Mouse (Mus musculus) liver, embryonic 12.5 days (tissue): ENCODE measurements around the gene Actg2. TPM values are rescaled to one million over a fixed set of nuclear protein-coding genes. Genes with fewer than 3 reads are reported as not detected.

Experiments used
- ATAC-seq: fragments of 200-750 bp; cut with Nextera tagmentation; 2 replicates; pipeline ENCODE4 v1.8.0; 2017; ENCODE audit warnings: moderate number of reproducible peaks, mild to moderate bottlenecking, moderate library complexity
- H3K27ac ChIP-seq: fragments of 300-500 bp; sonication (generic); 2 replicates; pipeline ENCODE4 v1.5.1; 2016; ENCODE audit warnings: mild to moderate bottlenecking
- H3K27me3 ChIP-seq: fragments of 300-500 bp; sonication (generic); replicated peaks from 2 replicates; pipeline ENCODE4 v1.6.1; 2016; ENCODE audit warnings: mild to moderate bottlenecking, moderate library complexity
- H3K36me3 ChIP-seq: fragments of 300-500 bp; sonication (generic); 2 replicates; pipeline ENCODE4 v1.6.1; 2016; ENCODE audit warnings: mild to moderate bottlenecking, moderate library complexity
- H3K4me1 ChIP-seq: fragments of 300-500 bp; sonication (generic); 2 replicates; pipeline ENCODE4 v1.6.1; 2016
- H3K4me2 ChIP-seq: fragments of 300-500 bp; sonication (generic); 2 replicates; pipeline ENCODE4 v1.6.1; 2016; ENCODE audit warnings: mild to moderate bottlenecking, moderate library complexity
- H3K4me3 ChIP-seq: fragments of 300-500 bp; sonication (generic); 2 replicates; pipeline ENCODE4 v1.5.1; 2016; ENCODE audit warnings: mild to moderate bottlenecking, moderate library complexity
- H3K9ac ChIP-seq: fragments of 300-500 bp; sonication (generic); 2 replicates; pipeline ENCODE4 v1.6.1; 2016; ENCODE audit warnings: mild to moderate bottlenecking, moderate library complexity
- H3K9me3 ChIP-seq: fragments of 300-500 bp; sonication (generic); replicated peaks from 2 replicates; pipeline ENCODE4 v1.6.1; 2016; ENCODE audit warnings: mild to moderate bottlenecking, moderate library complexity
- WGBS: fragments of 180-500 bp; shearing (Covaris S2); methylation state at CpG from one replicate; pipeline ENCODE4 v1.1.7; 2016; ENCODE audit not compliant: insufficient replicate concordance; 5-methylcytosine and 5-hydroxymethylcytosine counted together
- polyA plus RNA-seq: library from polyadenylated mRNA; unstranded; fragments of >200 nt; fragmentation: Nextera tagmentation; extraction: Ambion mirVana; gene quantifications from 2 replicates; pipeline ENCODE4 v1.2.1, GENCODE M21; 2016

Gene Actg2
- polyA plus RNA-seq, 1 experiment from 2014 or later: 5.7 TPM

GRCm38 (mm10) chr6:83490622-83491021 lies 45.4 kb downstream of the Actg2 start:
- Histone ChIP-seq H3K4me2 (no peak overlapping the region), H3K9me3 (no peaks in the 10 kb centered on the region), H3K9ac (no peak overlapping the region), H3K27me3 (no peaks in the 10 kb centered on the region), H3K4me1 (no peaks in the 10 kb centered on the region), H3K4me3 (no peak overlapping the region), H3K27ac (no peak overlapping the region), H3K36me3 (peaks cover 74% of the 10 kb centered on the region)
- ATAC-seq: no peak
- 28% methylated on average over 4 of the region's 4 CpGs for WGBS

- no peaks in the 10 kb centered on the region for H3K4me1 ChIP-seq
- no peak overlapping the region for H3K9ac ChIP-seq
- H3K9me3 ChIP-seq: no peaks in the 10 kb centered on the region
- ATAC-seq: no peak
- no peaks in the 10 kb centered on the region for H3K27me3 ChIP-seq
- H3K4me2 ChIP-seq: no peak overlapping the region
- H3K27ac ChIP-seq: no peak overlapping the region
- H3K4me3 ChIP-seq: no peak overlapping the region
- 76% methylated on average over 5 of the region's 5 CpGs for WGBS
- peaks cover 75% of the 10 kb centered on the region for H3K36me3 ChIP-seq
Observed at GRCm38 (mm10) chr6:83488200-83488599, 47.9 kb downstream of the Actg2 start.

GRCm38 (mm10) chr6:83487298-83487697 lies 48.8 kb downstream of the Actg2 start:
- 65% methylated on average over 4 of the region's 4 CpGs for WGBS
- Histone ChIP-seq H3K9me3 (no peaks in the 10 kb centered on the region), H3K4me2 (no peak overlapping the region), H3K4me3 (no peak overlapping the region), H3K27me3 (no peaks in the 10 kb centered on the region), H3K36me3 (peaks cover 78% of the 10 kb centered on the region), H3K27ac (no peak overlapping the region), H3K4me1 (0 out of 2 replicates have a peak, but pooled peaks cover 5% of the 10 kb centered on the region), H3K9ac (no peak overlapping the region)
- 0 out of 2 replicates have a peak, but pooled peaks have one; percentile 27 for ATAC-seq

GRCm38 (mm10) chr6:83485854-83486253 lies 50.2 kb downstream of the Actg2 start:
- H3K4me2 ChIP-seq: no peak overlapping the region
- peaks cover 88% of the 10 kb centered on the region for H3K36me3 ChIP-seq
- ATAC-seq: no peak
- 74% methylated on average over 4 of the region's 4 CpGs for WGBS
- no peaks in the 10 kb centered on the region for H3K27me3 ChIP-seq
- no peak overlapping the region for H3K9ac ChIP-seq
- H3K4me1 ChIP-seq: 0 out of 2 replicates have a peak, but pooled peaks cover 5% of the 10 kb centered on the region
- no peak overlapping the region for H3K4me3 ChIP-seq
- H3K9me3 ChIP-seq: no peaks in the 10 kb centered on the region
- no peak overlapping the region for H3K27ac ChIP-seq

GRCm38 (mm10) chr6:83483776-83484175 lies 52.3 kb downstream of the Actg2 start:
- Histone ChIP-seq H3K4me3 (no peak overlapping the region), H3K4me1 (0 out of 2 replicates have a peak, but pooled peaks cover 5% of the 10 kb centered on the region), H3K4me2 (no peak overlapping the region), H3K9me3 (no peaks in the 10 kb centered on the region), H3K27me3 (no peaks in the 10 kb centered on the region), H3K27ac (no peak overlapping the region), H3K9ac (no peak overlapping the region), H3K36me3 (peaks cover 86% of the 10 kb centered on the region)
- ATAC-seq: no peak
- 87% methylated on average over 7 of the region's 7 CpGs for WGBS

- 0 out of 2 replicates have a peak, but pooled peaks cover 5% of the 10 kb centered on the region for H3K4me1 ChIP-seq
- ATAC-seq: no peak
- H3K36me3 ChIP-seq: peaks cover 79% of the 10 kb centered on the region
- no peak overlapping the region for H3K27ac ChIP-seq
- no peak overlapping the region for H3K9ac ChIP-seq
- WGBS: 31% methylated on average over 10 of the region's 10 CpGs
- H3K9me3 ChIP-seq: no peaks in the 10 kb centered on the region
- H3K4me2 ChIP-seq: no peak overlapping the region
- H3K4me3 ChIP-seq: no peak overlapping the region
- H3K27me3 ChIP-seq: no peaks in the 10 kb centered on the region
Observed at GRCm38 (mm10) chr6:83482418-83483085, 53.5 kb downstream of the Actg2 start.

GRCm38 (mm10) chr6:83480019-83480655 lies 55.9 kb downstream of the Actg2 start:
- ATAC-seq: no peak
- no peak overlapping the region for H3K27ac ChIP-seq
- WGBS: 78% methylated on average over 6 of the region's 6 CpGs
- no peaks in the 10 kb centered on the region for H3K27me3 ChIP-seq
- H3K4me1 ChIP-seq: peaks cover 5% of the 10 kb centered on the region; the same call in 1 of the 2 replicates
- H3K9me3 ChIP-seq: no peaks in the 10 kb centered on the region
- no peak overlapping the region for H3K4me3 ChIP-seq
- no peak overlapping the region for H3K9ac ChIP-seq
- no peak overlapping the region for H3K4me2 ChIP-seq
- H3K36me3 ChIP-seq: peaks cover 55% of the 10 kb centered on the region

- Histone ChIP-seq H3K4me1 (peaks cover 5% of the 10 kb centered on the region; the same call in 1 of the 2 replicates), H3K27me3 (no peaks in the 10 kb centered on the region), H3K36me3 (peaks cover 47% of the 10 kb centered on the region), H3K9me3 (no peaks in the 10 kb centered on the region), H3K4me3 (no peak overlapping the region), H3K4me2 (no peak overlapping the region), H3K27ac (no peak overlapping the region), H3K9ac (no peak overlapping the region)
- WGBS: 58% methylated on average over 2 of the region's 2 CpGs
- no peak for ATAC-seq
Observed at GRCm38 (mm10) chr6:83479193-83479592, 56.9 kb downstream of the Actg2 start.

GRCm38 (mm10) chr6:83478628-83479027 lies 57.4 kb downstream of the Actg2 start:
- 84% methylated on average over 7 of the region's 7 CpGs for WGBS

GRCm38 (mm10) chr6:83478217-83478616 lies 57.8 kb downstream of the Actg2 start:
- no peak for ATAC-seq
- 58% methylated on average over 4 of the region's 4 CpGs for WGBS
- H3K4me3 ChIP-seq: no peak overlapping the region

More at GRCm38 (mm10) chr6:83478628-83479027, 57.4 kb downstream of the Actg2 start:
- Histone ChIP-seq H3K27ac (no peak overlapping the region), H3K27me3 (no peaks in the 10 kb centered on the region), H3K4me2 (no peak overlapping the region), H3K36me3 (peaks cover 41% of the 10 kb centered on the region), H3K9me3 (no peaks in the 10 kb centered on the region), H3K4me1 (peaks cover 5% of the 10 kb centered on the region; the same call in 1 of the 2 replicates), H3K9ac (no peak overlapping the region), H3K4me3 (no peak overlapping the region)
- no peak for ATAC-seq

GRCm38 (mm10) chr6:83475431-83475830 lies 60.6 kb downstream of the Actg2 start:
- 0 out of 2 replicates have a peak, but pooled peaks cover 7% of the 10 kb centered on the region for H3K27me3 ChIP-seq
- peaks cover 16% of the 10 kb centered on the region for H3K36me3 ChIP-seq
- H3K27ac ChIP-seq: no peak overlapping the region
- WGBS: 60% methylated on average over 7 of the region's 7 CpGs
- ATAC-seq: no peak
- no peak overlapping the region for H3K9ac ChIP-seq
- H3K4me2 ChIP-seq: no peak overlapping the region
- no peaks in the 10 kb centered on the region; the same call in 1 of the 2 replicates for H3K4me1 ChIP-seq
- H3K4me3 ChIP-seq: no peak overlapping the region
- no peaks in the 10 kb centered on the region for H3K9me3 ChIP-seq

More at GRCm38 (mm10) chr6:83478217-83478616, 57.8 kb downstream of the Actg2 start:
- 0 out of 2 replicates have a peak, but pooled peaks cover 2% of the 10 kb centered on the region for H3K27me3 ChIP-seq
- H3K9me3 ChIP-seq: no peaks in the 10 kb centered on the region
- H3K4me2 ChIP-seq: no peak overlapping the region
- H3K36me3 ChIP-seq: peaks cover 41% of the 10 kb centered on the region
- H3K9ac ChIP-seq: no peak overlapping the region
- no peak overlapping the region for H3K27ac ChIP-seq
- H3K4me1 ChIP-seq: peaks cover 5% of the 10 kb centered on the region; the same call in 1 of the 2 replicates

- Histone ChIP-seq H3K4me1 (no peaks in the 10 kb centered on the region; the same call in 1 of the 2 replicates), H3K4me2 (no peak overlapping the region), H3K4me3 (no peak overlapping the region), H3K9me3 (no peaks in the 10 kb centered on the region), H3K27me3 (0 out of 2 replicates have a peak, but pooled peaks cover 7% of the 10 kb centered on the region), H3K9ac (no peak overlapping the region), H3K27ac (no peak overlapping the region), H3K36me3 (no peaks in the 10 kb centered on the region)
- ATAC-seq: no peak
- 69% methylated on average over 9 of the region's 9 CpGs for WGBS
Observed at GRCm38 (mm10) chr6:83473240-83473639, 62.8 kb downstream of the Actg2 start.
